Mouse (Mus musculus) heart, embryonic 14.5 days (tissue): Measurements from ENCODE around the gene Arhgef25. TPM values are rescaled to one million over a fixed set of nuclear protein-coding genes. Genes with fewer than 3 reads are reported as not detected.

Experiments used
- ATAC-seq: fragments of 200-750 bp; cut with Nextera tagmentation; 2 replicates; pipeline ENCODE4 v1.8.0; 2017; ENCODE audit warnings: low read depth, moderate TSS enrichment; ENCODE audit not compliant: insufficient number of reproducible peaks, insufficient read depth, low FRiP score
- H3K27ac ChIP-seq, 2 experiments: fragments of 200-500 bp in 1 of 2; fragments of 300-500 bp in 1 of 2; sonication (generic) in 1 of 2; replicated peaks in 1 of 2; 2 replicates each; pipeline ENCODE4 v1.5.1; 2012 to 2014; ENCODE audit warnings: low read depth in 2 of 2, low read length in 2 of 2, control low read depth in 1 of 2, mild to moderate bottlenecking in 1 of 2, mixed read lengths in 1 of 2; ENCODE audit not compliant: control insufficient read depth in 1 of 2, insufficient read depth in 1 of 2
- H3K27me3 ChIP-seq: fragments of 300-500 bp; sonication (generic); 2 replicates; pipeline ENCODE4 v1.6.1; 2014; ENCODE audit warnings: mild to moderate bottlenecking, low read length, control low read depth; ENCODE audit not compliant: control insufficient read depth, insufficient read depth
- H3K36me3 ChIP-seq: fragments of 300-500 bp; sonication (generic); 2 replicates; pipeline ENCODE4 v1.6.1; 2014; ENCODE audit warnings: mild to moderate bottlenecking, control low read depth, low read length, mixed read lengths; ENCODE audit not compliant: control insufficient read depth, insufficient read depth
- H3K4me1 ChIP-seq, 2 experiments: fragments of 200-500 bp in 1 of 2; fragments of 300-500 bp in 1 of 2; sonication (generic) in 1 of 2; 2 replicates each; pipeline ENCODE4 v1.6.1; 2012 to 2014; ENCODE audit warnings: low read length in 2 of 2, control low read depth in 1 of 2, mixed read lengths in 1 of 2; ENCODE audit not compliant: control insufficient read depth in 2 of 2, insufficient read depth in 2 of 2
- H3K4me2 ChIP-seq: fragments of 300-500 bp; sonication (generic); 2 replicates; pipeline ENCODE4 v1.6.1; 2014; ENCODE audit warnings: mild to moderate bottlenecking, low read length
- H3K4me3 ChIP-seq, 2 experiments: fragments of 200-500 bp in 1 of 2; fragments of 300-500 bp in 1 of 2; sonication (generic) in 1 of 2; 2 replicates each; pipeline ENCODE4 v1.5.1; 2012 to 2014; ENCODE audit warnings: low read length in 2 of 2, mild to moderate bottlenecking in 2 of 2, control low read depth in 1 of 2, low read depth in 1 of 2, moderate library complexity in 1 of 2; ENCODE audit not compliant: control insufficient read depth in 1 of 2, insufficient read depth in 1 of 2
- H3K9ac ChIP-seq: fragments of 300-500 bp; sonication (generic); 2 replicates; pipeline ENCODE4 v1.6.1; 2014; ENCODE audit warnings: mild to moderate bottlenecking, low read length
- H3K9me3 ChIP-seq: fragments of 300-500 bp; sonication (generic); 2 replicates; pipeline ENCODE4 v1.6.1; 2016; ENCODE audit warnings: low read length, control low read depth; ENCODE audit not compliant: control insufficient read depth
- WGBS: fragments of 180-500 bp; shearing (Covaris S2); extraction: QIAGEN DNeasy Blood & Tissue Kit; methylation state at CpG from one replicate; pipeline ENCODE4 v1.1.7; 2014; 5-methylcytosine and 5-hydroxymethylcytosine counted together
- polyA plus RNA-seq: library from polyadenylated mRNA; unstranded; fragments of >200 nt; fragmentation: Nextera tagmentation; extraction: Ambion mirVana; gene quantifications from 2 replicates; pipeline ENCODE4 v1.2.1, GENCODE M21; 2014

Arhgef25 gene
- polyA plus RNA-seq, 1 experiment from 2014 or later = 22.8 TPM

GRCm38 (mm10) chr10:127177719-127178118 lies 12.2 kb downstream of the Arhgef25 start:
- no peaks in the 10 kb centered on the region for H3K36me3 ChIP-seq
- peaks cover 79% of the 10 kb centered on the region for H3K27me3 ChIP-seq
- no peaks in the 10 kb centered on the region for H3K9me3 ChIP-seq
- H3K27ac ChIP-seq = no peak overlapping the region
- ATAC-seq = peak; percentile 18; the same call in 1 of the 2 replicates
- H3K4me3 ChIP-seq = peak overlapping the region; percentile 21 to 32
- H3K9ac ChIP-seq = no peak overlapping the region
- peak overlapping the region; percentile 63 for H3K4me2 ChIP-seq
- WGBS = under 1% methylated on average over 23 of the region's 23 CpGs
- H3K4me1 ChIP-seq = peaks cover 6 to 9% of the 10 kb centered on the region in 2 experiments; a peak in 3 of 4 replicates

- Histone ChIP-seq H3K27me3 (peaks cover 77% of the 10 kb centered on the region), H3K4me3 (peak overlapping the region in 1 of 2 experiments; percentile 32; a peak in 1 of 4 replicates), H3K36me3 (no peaks in the 10 kb centered on the region), H3K4me2 (peak overlapping the region; percentile 63; the same call in 1 of the 2 replicates), H3K27ac (no peak overlapping the region), H3K4me1 (peaks cover 6 to 9% of the 10 kb centered on the region in 2 experiments; a peak in 3 of 4 replicates), H3K9me3 (no peaks in the 10 kb centered on the region), H3K9ac (no peak overlapping the region)
- WGBS = 23% methylated on average over 9 of the region's 9 CpGs
- ATAC-seq = no peak
These were observed 12.6 kb downstream of the Arhgef25 start for GRCm38 (mm10) chr10:127177235-127177634.

GRCm38 (mm10) chr10:127176756-127177155 lies 13.1 kb downstream of the Arhgef25 start:
- 9% methylated on average over 7 of the region's 7 CpGs for WGBS
- no peak overlapping the region for H3K4me2 ChIP-seq
- no peaks in the 10 kb centered on the region for H3K9me3 ChIP-seq
- peaks cover 77% of the 10 kb centered on the region for H3K27me3 ChIP-seq
- no peak overlapping the region for H3K4me3 ChIP-seq
- no peaks in the 10 kb centered on the region for H3K36me3 ChIP-seq
- H3K27ac ChIP-seq = no peak overlapping the region
- no peak for ATAC-seq
- peaks cover 6 to 9% of the 10 kb centered on the region in 2 experiments; a peak in 3 of 4 replicates for H3K4me1 ChIP-seq
- no peak overlapping the region for H3K9ac ChIP-seq

GRCm38 (mm10) chr10:127176228-127176627 lies 13.7 kb downstream of the Arhgef25 start:
- Histone ChIP-seq H3K9me3 (no peaks in the 10 kb centered on the region), H3K4me3 (no peak overlapping the region), H3K4me2 (no peak overlapping the region), H3K36me3 (no peaks in the 10 kb centered on the region), H3K9ac (no peak overlapping the region), H3K4me1 (peaks cover 7 to 9% of the 10 kb centered on the region in 2 experiments; a peak in 3 of 4 replicates), H3K27ac (no peak overlapping the region), H3K27me3 (peaks cover 77% of the 10 kb centered on the region)
- WGBS = 36% methylated on average over 3 of the region's 3 CpGs
- ATAC-seq = no peak

- Histone ChIP-seq H3K27ac (no peak overlapping the region), H3K27me3 (peaks cover 76% of the 10 kb centered on the region), H3K36me3 (no peaks in the 10 kb centered on the region), H3K4me3 (no peak overlapping the region), H3K9ac (no peak overlapping the region), H3K9me3 (no peaks in the 10 kb centered on the region), H3K4me1 (peaks cover 13 to 19% of the 10 kb centered on the region in 2 experiments), H3K4me2 (no peak overlapping the region)
- WGBS = 73% methylated on average over 7 of the region's 7 CpGs
- no peak for ATAC-seq
These were observed 15.7 kb downstream of the Arhgef25 start for GRCm38 (mm10) chr10:127174170-127174569.

GRCm38 (mm10) chr10:127173148-127174065 lies 16.5 kb downstream of the Arhgef25 start:
- Histone ChIP-seq H3K4me1 (peaks cover 9 to 19% of the 10 kb centered on the region in 2 experiments), H3K27ac (no peak overlapping the region), H3K9ac (no peak overlapping the region), H3K4me3 (no peak overlapping the region), H3K4me2 (no peak overlapping the region), H3K27me3 (peaks cover 76% of the 10 kb centered on the region), H3K36me3 (no peaks in the 10 kb centered on the region), H3K9me3 (no peaks in the 10 kb centered on the region)
- ATAC-seq = no peak
- WGBS = 73% methylated on average over 16 of the region's 16 CpGs

- Histone ChIP-seq H3K36me3 (no peaks in the 10 kb centered on the region), H3K27me3 (peaks cover 75% of the 10 kb centered on the region), H3K4me1 (peaks cover 5 to 20% of the 10 kb centered on the region in 2 experiments), H3K9me3 (no peaks in the 10 kb centered on the region), H3K9ac (no peak overlapping the region), H3K4me3 (no peak overlapping the region), H3K4me2 (no peak overlapping the region), H3K27ac (no peak overlapping the region)
- WGBS = 74% methylated on average over 15 of the region's 15 CpGs
- no peak for ATAC-seq
These were observed 18.2 kb downstream of the Arhgef25 start for GRCm38 (mm10) chr10:127171631-127172200.
